Mouse (Mus musculus) right cerebral cortex, postnatal 10 days (tissue): ENCODE results near the gene Ccdc71.
A peak's percentile ranks its signal among the peaks of the same experiment; 100 is the strongest.

ENCODE experiments used
- DNase-seq, 2 experiments: peaks; one replicate each; pipeline ENCODE4 v3.0.0; 2021; ENCODE audit warnings: low spot score in 2 of 2

The Ccdc71 gene

DNA sequence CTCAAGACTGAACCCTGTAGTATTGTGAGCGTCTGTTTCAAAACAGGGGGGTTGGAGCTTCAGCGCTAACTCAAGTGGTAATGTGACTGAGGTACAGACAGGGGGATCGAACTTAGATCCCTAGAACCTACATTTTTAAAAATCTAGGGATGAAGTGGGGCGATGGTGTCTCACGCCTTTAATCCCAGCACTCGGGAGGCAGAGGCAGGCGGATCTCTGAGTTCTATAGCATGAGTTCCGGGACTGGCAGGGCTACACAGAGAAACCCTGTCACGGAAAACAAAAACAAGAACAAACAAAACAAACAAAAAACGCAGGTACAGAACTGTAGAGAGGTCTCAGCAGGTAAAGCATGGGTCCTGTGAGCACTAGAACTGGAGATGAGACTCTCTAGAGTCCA, 3.4 kb upstream of the Ccdc71 start:
- DNase-seq = no peak

GRCm38 (mm10) chr9:108459939-108460318, 398 bp upstream of the Ccdc71 start:
- DNase-seq = no peak

DNA sequence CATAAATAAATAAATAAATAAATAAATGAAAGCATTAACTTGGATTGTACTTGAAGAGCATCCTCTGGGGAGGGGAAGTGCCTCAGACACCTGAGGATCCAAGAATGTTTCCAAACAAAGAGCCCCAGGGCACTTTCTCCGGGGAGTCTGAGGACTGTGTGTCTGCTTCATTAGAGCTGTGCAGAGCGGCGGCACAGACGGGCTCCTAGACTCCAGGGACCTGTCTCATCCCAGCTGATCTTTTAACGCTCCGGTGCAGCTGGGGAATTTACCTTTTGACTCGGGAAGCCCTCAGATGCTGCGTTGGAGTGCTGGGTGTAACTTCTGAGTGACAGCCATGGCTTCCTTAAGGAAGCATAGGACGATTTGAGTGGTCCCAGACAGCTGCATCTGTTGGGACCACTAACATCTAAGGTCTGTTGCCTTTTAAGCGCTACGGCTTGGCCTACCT, 879 bp downstream of the Ccdc71 start, which contains the start of gene Klhdc8b:
TSS of gene Klhdc8b (minus strand) at position 401 of the 451 bp plus-strand sequence.
- peak in 1 of 2 experiments; percentile 29 for DNase-seq

GRCm38 (mm10) chr9:108461675-108462074, 1.3 kb downstream of the Ccdc71 start:
- peak in 1 of 2 experiments; percentile 25 for DNase-seq

DNA sequence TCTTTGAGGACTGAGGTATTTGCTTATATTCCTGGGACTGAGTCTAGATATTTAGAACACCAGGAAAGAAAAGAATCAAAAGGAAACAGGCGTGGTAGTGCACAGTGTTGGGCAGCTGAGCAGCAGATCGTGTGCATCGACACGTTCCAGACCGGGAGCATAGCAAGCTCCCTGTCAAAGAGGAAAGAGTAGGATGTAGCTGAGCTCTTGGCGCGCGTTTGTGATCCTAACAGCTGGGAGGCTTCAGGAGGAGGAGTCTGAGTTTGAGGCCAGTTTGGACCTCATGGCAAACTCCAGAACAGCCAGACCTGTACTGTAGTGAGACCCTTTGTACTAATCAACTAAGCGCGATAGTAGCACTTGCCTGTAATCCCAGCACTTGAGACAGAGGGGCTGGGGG, 1.9 kb downstream of the Ccdc71 start:
- peak in 1 of 2 experiments; percentile 23 for DNase-seq

DNA sequence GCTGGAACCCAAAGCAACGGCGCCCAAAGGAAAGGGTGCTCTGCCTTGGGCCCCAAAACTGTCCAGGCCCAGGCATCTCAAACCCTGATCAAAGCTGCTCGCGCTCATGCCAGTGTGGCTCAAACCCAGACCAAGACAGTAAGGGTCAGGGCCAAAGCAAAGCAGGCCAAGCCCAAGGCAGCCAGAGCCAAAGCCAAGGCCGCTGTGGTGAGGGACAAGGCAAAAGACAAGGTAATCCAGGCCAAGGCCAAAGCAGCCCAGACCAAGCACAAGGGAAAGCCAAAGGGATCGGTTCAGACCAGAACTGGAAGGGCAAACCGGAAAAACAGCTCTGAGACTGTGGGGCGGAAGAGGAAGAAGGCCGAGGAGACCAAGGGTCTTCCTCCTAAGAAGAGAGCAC, 3.4 kb downstream of the Ccdc71 start:
- no peak for DNase-seq

GRCm38 (mm10) chr9:108466219-108466618, 5.9 kb downstream of the Ccdc71 start:
- DNase-seq = no peak

- DNase-seq = no peak
Measured at GRCm38 (mm10) chr9:108469430-108469829, 9.1 kb downstream of the Ccdc71 start.

DNA sequence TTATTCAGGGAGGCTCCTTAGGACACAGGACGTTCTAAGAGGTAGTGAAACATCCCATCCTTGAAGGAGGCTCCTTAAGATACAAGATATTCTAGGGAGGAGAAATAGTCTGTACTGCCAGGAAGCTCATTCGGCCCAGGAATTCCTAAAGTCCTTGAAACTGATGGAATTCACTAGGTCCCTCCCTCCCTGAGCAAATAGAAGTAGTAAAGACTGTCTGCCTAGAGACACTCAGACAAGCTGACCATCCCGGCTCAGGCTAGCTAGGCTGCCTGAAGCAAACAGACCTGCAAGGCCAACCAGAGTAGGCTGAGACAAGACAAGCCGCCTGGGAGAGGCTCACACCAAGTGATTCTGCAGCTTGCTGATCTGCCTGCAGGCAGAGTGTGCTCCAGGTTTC, 9.5 kb downstream of the Ccdc71 start:
- DNase-seq = no peak

DNA sequence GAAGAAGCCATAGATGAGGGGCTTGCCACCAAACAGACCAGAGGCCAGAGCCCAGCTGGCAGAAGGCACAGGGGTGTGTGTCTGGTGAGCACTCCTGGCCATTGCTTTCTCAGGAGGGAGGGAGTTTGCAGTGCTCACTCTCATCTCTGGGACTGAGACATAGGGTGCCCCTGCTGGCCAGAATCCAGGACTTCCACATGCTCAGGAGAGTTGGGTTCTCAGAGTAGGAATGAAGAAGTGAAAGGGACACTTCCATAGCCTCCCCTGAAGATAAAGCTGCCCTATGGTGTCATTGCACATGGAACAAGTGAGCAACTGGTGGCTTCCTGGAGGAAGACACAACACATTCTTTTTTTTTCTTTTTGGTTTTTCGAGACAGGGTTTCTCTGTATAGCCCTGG, 14.2 kb downstream of the Ccdc71 start:
- peak in 1 of 2 experiments; percentile 23 for DNase-seq

DNA sequence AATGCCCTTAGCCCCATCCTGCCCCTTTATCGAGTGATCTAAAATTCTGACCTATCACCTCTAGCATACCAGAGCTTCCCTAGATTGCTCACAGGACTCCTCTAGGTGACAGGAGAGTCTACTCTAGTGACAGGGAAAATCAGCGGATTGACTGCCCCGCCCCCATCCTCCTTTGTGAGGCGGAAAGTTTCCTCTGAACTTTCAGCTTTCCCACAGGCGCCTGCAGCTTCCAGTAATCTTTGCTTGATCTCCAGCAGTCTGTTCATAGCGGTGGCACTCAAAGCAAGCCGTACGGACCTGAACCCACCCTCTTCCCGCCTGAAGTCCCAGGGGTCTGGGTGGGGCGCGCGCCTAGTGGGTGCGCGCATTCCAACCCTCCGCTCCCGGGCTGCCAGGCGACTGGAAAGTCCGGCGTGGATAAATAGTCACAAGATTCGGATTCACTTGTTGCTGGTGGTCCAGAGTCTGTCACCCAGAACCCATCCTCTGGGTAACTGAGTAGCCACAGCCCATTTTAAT, 18.4 kb downstream of the Ccdc71 start:
- DNase-seq = peak in 1 of 2 experiments; percentile 69

DNA sequence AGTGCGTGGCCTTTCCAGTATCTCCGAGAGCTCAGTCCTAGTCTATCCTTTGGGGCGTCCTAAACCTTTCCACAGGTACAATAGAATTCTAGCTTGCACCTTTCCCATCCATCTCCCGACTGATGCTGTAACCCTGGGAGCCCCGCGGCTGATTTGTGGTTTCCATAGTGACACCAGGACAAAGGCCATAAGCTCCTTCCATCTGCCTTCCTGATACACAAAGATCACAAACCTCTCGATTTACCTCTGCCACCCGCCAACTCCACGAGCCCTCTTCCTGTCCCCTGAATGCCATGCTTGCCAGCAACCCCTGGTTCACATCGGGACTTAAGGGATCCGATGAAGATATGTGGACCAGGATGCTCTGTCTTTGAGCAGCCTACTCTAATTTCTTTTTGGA, 18.9 kb downstream of the Ccdc71 start:
- DNase-seq = no peak

DNA sequence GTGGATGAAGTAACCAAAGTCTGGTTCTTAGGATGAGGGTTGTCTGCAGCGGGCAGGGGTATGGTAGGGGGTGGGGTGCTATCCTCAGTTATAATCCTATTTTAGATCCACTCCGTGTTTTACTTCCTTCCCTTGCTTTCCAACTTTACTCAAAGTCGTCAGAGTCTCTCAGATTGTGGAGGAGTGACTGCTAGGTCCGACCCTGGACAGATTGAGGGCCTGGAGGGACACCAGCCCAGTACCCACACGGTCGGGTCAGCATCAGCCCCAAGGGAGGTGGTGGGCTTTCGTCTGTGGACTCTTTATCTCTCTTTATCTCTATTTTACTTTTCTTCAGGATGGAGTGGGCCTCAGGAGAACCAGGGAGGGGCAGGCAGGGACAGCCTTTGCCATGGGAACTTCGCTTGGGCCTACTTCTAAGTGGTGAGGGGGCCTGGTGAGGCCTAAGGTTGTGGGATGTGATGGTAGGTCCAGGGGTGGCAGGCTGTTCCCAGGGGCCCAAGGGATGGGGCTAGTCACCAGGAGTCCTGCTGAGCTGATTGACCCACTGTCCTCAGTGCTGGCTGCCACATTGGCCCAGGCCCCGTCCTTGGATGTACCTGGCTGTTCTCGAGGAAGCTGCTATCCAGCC, 19.5 kb downstream of the Ccdc71 start, which contains the start of gene Lamb2:
TSS of gene Lamb2 (plus strand) at position 16 of the 631 bp plus-strand sequence.
- DNase-seq = no peak

GRCm38 (mm10) chr9:108480813-108481519, 20.6 kb downstream of the Ccdc71 start:
- no peak for DNase-seq

- DNase-seq = no peak
Measured at GRCm38 (mm10) chr9:108481520-108482210, 21.3 kb downstream of the Ccdc71 start.

- peak in 1 of 2 experiments; percentile 21 for DNase-seq
Measured at GRCm38 (mm10) chr9:108483051-108483790, 22.9 kb downstream of the Ccdc71 start.

DNA sequence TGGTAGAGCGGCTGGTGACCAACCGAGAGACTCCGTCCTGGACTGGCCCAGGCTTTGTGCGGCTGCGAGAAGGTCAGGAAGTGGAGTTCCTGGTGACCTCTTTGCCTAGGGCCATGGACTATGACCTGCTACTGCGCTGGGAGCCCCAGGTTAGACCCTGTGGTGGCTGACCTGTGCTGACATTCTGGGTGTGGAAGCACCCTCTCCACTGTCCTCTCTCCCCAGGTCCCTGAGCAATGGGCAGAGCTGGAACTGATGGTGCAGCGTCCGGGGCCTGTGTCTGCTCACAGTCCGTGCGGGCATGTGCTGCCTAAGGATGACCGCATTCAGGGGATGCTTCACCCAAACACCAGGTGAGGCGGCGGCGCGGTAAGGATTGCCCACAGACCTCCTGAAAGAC, 23.7 kb downstream of the Ccdc71 start:
- peak in 1 of 2 experiments; percentile 20 for DNase-seq

GRCm38 (mm10) chr9:108485301-108485875, 25.1 kb downstream of the Ccdc71 start:
- peak in 1 of 2 experiments; percentile 17 for DNase-seq

DNA sequence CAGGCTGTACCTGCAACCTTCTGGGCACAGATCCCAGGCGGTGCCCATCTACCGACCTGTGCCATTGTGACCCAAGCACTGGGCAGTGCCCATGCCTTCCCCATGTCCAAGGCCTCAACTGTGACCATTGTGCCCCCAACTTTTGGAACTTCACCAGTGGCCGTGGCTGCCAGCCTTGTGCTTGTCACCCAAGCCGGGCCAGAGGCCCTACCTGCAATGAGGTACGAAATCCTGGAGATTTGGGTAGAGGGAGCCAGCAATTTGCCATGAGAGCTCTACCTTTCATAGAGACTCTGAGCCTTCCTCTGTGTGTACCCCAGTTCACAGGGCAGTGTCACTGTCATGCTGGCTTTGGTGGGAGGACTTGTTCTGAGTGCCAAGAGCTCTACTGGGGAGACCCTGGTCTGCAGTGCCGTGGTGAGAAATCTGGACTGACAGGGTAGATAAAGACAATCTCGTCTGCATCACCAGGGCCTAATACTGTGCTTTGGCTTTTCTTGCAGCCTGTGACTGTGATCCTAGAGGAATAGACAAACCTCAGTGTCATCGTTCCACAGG, 26.7 kb downstream of the Ccdc71 start:
- no peak for DNase-seq

GRCm38 (mm10) chr9:108488403-108488802, 28.1 kb downstream of the Ccdc71 start:
- peak in 1 of 2 experiments; percentile 23 for DNase-seq

GRCm38 (mm10) chr9:108489215-108489614, 28.9 kb downstream of the Ccdc71 start:
- peak in 1 of 2 experiments; percentile 33 for DNase-seq
